Mouse (Mus musculus) CH12.LX (cell line): ENCODE results near the gene Sar1b.

Experiments used
- CTCF ChIP-seq, 2 experiments: IDR thresholded peaks in 1 of 2; conservative IDR thresholded peaks in 1 of 2; 2 replicates each; pipeline ENCODE4 v1.5.1; 2011 to 2012; ENCODE audit warnings: low read depth in 2 of 2, low read length in 2 of 2, improper control_type of control experiment in 1 of 2, inconsistent platforms in 1 of 2, mild to moderate bottlenecking in 1 of 2, moderate library complexity in 1 of 2
- EP300 ChIP-seq: IDR thresholded peaks from 2 replicates; pipeline ENCODE4 v1.6.1; 2011; ENCODE audit warnings: low read length, improper control_type of control experiment
- RCOR1 ChIP-seq: conservative IDR thresholded peaks from 2 replicates; pipeline ENCODE4 v1.6.1; 2012; ENCODE audit warnings: low read depth, mild to moderate bottlenecking, inconsistent platforms, low read length, improper control_type of control experiment
- SMC3 ChIP-seq: IDR thresholded peaks from 2 replicates; pipeline ENCODE4 v1.6.1; 2011; ENCODE audit warnings: low read depth, low read length, improper control_type of control experiment

DNA sequence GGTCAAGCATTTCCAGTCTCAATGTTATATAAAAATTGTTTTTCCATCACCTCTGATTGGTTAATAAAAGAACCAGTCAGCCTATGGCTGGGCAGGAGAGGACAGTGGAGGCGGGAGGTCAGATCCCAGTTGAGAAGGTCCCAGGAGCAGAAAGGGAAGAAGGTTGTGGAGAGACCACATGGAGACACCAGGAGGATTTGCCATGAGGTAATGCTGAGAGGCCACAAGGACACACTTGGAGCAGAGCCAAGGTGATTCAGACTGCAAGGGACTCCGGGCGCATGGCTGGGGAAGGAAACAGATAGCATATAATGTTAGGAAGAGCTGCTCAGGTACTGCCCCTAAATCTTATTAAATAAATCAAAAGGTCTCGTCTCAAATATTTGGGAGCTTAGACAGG is 32.8 kb downstream of the Sar1b start:
- TF ChIP-seq CTCF (conservative IDR thresholded peaks at IDR 0.05 in 1 of 2, IDR thresholded peaks at IDR 0.05 in 1 of 2; ENCODE audit: low read depth in 2 of 2, low read length in 2 of 2) (no peak), EP300 (no peak), RCOR1 (no peak), SMC3 (no peak)
